Mouse (Mus musculus) forebrain, embryonic 10.5 days (tissue): Measurements from ENCODE around the gene Gm28168. TPM values are rescaled to one million over a fixed set of nuclear protein-coding genes. Genes with fewer than 3 reads are reported as not detected.
"Not testable (repeated sequence)": the region's sequence is repeated elsewhere in the genome, so short reads cannot be mapped to it uniquely, and the experiment has no call there.

Experiments
- DNase-seq: peaks from one replicate; pipeline ENCODE4 v3.0.0-alpha.2; 2017; ENCODE audit warnings: low spot score; ENCODE audit errors: extremely low spot score
- H3K27ac ChIP-seq: fragments of 300-500 bp; sonication (generic); 2 replicates; pipeline ENCODE4 v1.5.1; 2016; ENCODE audit warnings: mild to moderate bottlenecking
- H3K27me3 ChIP-seq: fragments of 300-500 bp; sonication (generic); 2 replicates; pipeline ENCODE4 v1.6.1; 2016; ENCODE audit warnings: mild to moderate bottlenecking; ENCODE audit not compliant: poor library complexity, severe bottlenecking
- H3K36me3 ChIP-seq: fragments of 300-500 bp; sonication (generic); replicated peaks from 2 replicates; pipeline ENCODE4 v1.6.1; 2016; ENCODE audit warnings: mild to moderate bottlenecking, moderate library complexity
- H3K4me1 ChIP-seq: fragments of 300-500 bp; sonication (generic); 2 replicates; pipeline ENCODE4 v1.6.1; 2016
- H3K4me3 ChIP-seq: fragments of 300-500 bp; sonication (generic); 2 replicates; pipeline ENCODE4 v1.5.1; 2016; ENCODE audit warnings: mild to moderate bottlenecking, moderate library complexity
- H3K9me3 ChIP-seq: fragments of 300-500 bp; sonication (generic); 2 replicates; pipeline ENCODE4 v1.6.1; 2016; ENCODE audit warnings: mild to moderate bottlenecking, moderate library complexity
- WGBS: fragments of 180-500 bp; shearing (Covaris S2); methylation state at CpG from one replicate; pipeline ENCODE4 v1.1.7; 2016; 5-methylcytosine and 5-hydroxymethylcytosine counted together
- polyA plus RNA-seq: library from polyadenylated mRNA; unstranded; fragments of >200 nt; fragmentation: Nextera tagmentation; extraction: Ambion mirVana; gene quantifications from 2 replicates; pipeline ENCODE4 v1.2.1, GENCODE M21; 2016

Gm28168 gene
- not detected in 2 replicates for polyA plus RNA-seq

GRCm38 (mm10) chr1:117927715-117928114, at the start of gene Gm28168:
Gene Gm28168, plus strand, starts transcription at chr1:117928015.
- 75% methylated on average over 1 of the region's 1 CpGs for WGBS
- not testable (repeated sequence) for H3K4me3 ChIP-seq, H3K27me3 ChIP-seq, DNase-seq, H3K36me3 ChIP-seq, H3K9me3 ChIP-seq, H3K27ac ChIP-seq, H3K4me1 ChIP-seq

GRCm38 (mm10) chr1:117965639-117966038, 37.8 kb downstream of the Gm28168 start, which contains the start of gene Gm7145:
Gene Gm7145, plus strand, starts transcription at chr1:117965939.
- no peaks in the 10 kb centered on the region for H3K4me1 ChIP-seq
- H3K27ac ChIP-seq = no peak within 1 kb of the TSS
- H3K36me3 ChIP-seq = no peaks in the 10 kb centered on the region
- peaks cover 20% of the 10 kb centered on the region for H3K9me3 ChIP-seq
- DNase-seq = no peak
- H3K27me3 ChIP-seq = no peaks in the 10 kb centered on the region
- 82% methylated on average over 4 of the region's 4 CpGs for WGBS
- no peak within 1 kb of the TSS for H3K4me3 ChIP-seq

Other genes starting within 250 kb of the Gm28168 start
- gene Gm28363, start 230.9 kb upstream of the Gm28168 start, polyA plus RNA-seq = not detected in 2 replicates
- not detected in 2 replicates for gene B020011L13Rik, start 146.9 kb upstream of the Gm28168 start, polyA plus RNA-seq
- not detected in 2 replicates for gene Gm28360, start 97.9 kb upstream of the Gm28168 start, polyA plus RNA-seq
- not detected in 2 replicates for gene Gm7145, start 37.9 kb downstream of the Gm28168 start, polyA plus RNA-seq
- 0.19 and 0.20 TPM in 2 replicates for gene Gm29106, start 248.5 kb downstream of the Gm28168 start, polyA plus RNA-seq